In genomic region chr2:121372266-121372665, GRCm38 (mm10) we compare ENCODE assay signal across 13 mouse cellular contexts. TPM values are rescaled to one million over a fixed set of nuclear protein-coding genes. Genes with fewer than 3 reads are reported as not detected.
"Had no signal": no experiment of that assay in that cellular context is flagged by ENCODE, and none has a peak within 500 bp of the region (broad histone marks: within the 10 kb centered on the region; RNA-seq: fewer than 3 reads in every experiment).

No protein-coding gene starts in this region.

- DNase-seq: kidney, adult 9 months; kidney, postnatal 14 days; layer of hippocampus, adult 9-11 months; liver, embryonic 13.5 days; lung, adult 2 months; lung, postnatal 14 days; lung, postnatal 4 days; thymus, adult 2 months; thymus, postnatal 14 days; thymus, postnatal 4 days had no signal

RNA-seq across cellular contexts. Expression of gene Strc, which starts 14.7 kb away (rescaled TPM):
- total RNA-seq: liver, adult 2 months; megakaryocyte progenitor cell, adult 5-6 weeks; monocyte, adult 5-6 weeks had no signal

RNA-seq across cellular contexts. Expression of gene Ckmt1, which starts 14.8 kb away (rescaled TPM):
- total RNA-seq: megakaryocyte progenitor cell, adult 5-6 weeks; monocyte, adult 5-6 weeks had no signal

RNA-seq across cellular contexts. Expression of gene Catsper2, which starts 41.3 kb away (rescaled TPM):
- total RNA-seq: monocyte, adult 5-6 weeks had no signal
